Comparison of ENCODE assay signal across 11 mouse cellular contexts in the genomic region with DNA sequence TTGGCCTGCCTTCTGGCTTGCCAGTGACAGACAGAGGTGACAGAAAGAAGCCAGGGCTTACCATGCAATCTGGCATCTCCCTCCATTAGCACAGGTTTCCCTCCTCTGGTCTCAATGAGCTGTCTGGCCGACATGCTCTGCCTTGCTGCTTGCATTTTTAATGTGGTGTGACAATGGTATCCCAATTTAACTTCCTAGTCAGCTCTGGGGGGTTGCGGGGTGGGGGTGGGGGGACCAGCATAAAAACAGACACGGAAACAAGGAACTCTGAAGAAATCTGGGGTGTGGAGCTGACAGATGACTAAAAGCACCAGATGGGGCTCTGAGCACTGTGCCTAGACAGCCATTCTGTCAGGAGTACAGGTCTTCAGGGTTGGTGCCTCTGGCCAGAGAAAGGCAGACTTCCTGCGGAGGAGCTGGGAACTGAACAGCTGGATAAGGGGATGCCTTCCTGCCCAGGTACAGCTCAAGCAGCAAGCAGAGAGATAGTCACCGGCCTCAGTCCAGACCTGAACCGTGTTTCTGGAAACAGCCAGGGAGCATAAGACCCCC. TPM values are rescaled to one million over a fixed set of nuclear protein-coding genes. Genes with fewer than 3 reads are reported as not detected.
DNase-seq lines count a peak whose midpoint lies in the region; ATAC-seq lines count a peak whose summit lies in the region.
"Had no signal": no experiment of that assay in that cellular context is flagged by ENCODE, and none has a peak within 500 bp of the region (broad histone marks: within the 10 kb centered on the region; RNA-seq: fewer than 3 reads in every experiment).

No protein-coding gene starts in this region.

- no peak for ATAC-seq in heart, embryonic 14.5 days (ENCODE audit: insufficient number of reproducible peaks, insufficient read depth, low FRiP score, low read depth)
- ATAC-seq in neural tube, embryonic 11.5 days (ENCODE audit: insufficient read depth, low FRiP score, low TSS enrichment), result no peak
- no peak for ATAC-seq in neural tube, embryonic 15.5 days (ENCODE audit: low FRiP score)
- no peak for ATAC-seq in forebrain, embryonic 12.5 days (ENCODE audit: low FRiP score)
- no peak for ATAC-seq in midbrain, embryonic 15.5 days (replicated peaks)
- ATAC-seq in kidney, embryonic 16.5 days (ENCODE audit: low FRiP score, low TSS enrichment), result no peak
- ATAC-seq: CD4-positive, CD25-positive, alpha-beta regulatory T cell, adult 4 months had no signal

- no peak overlapping the region for H3K4me3 ChIP-seq in heart, embryonic 14.5 days (ENCODE audit: control insufficient read depth in 1 of 2, insufficient read depth in 1 of 2, low read depth in 1 of 2, low read length in 2 of 2)
- H3K4me3 ChIP-seq in neural tube, embryonic 11.5 days (ENCODE audit: low read depth, low read length), result no peak overlapping the region
- H3K4me3 ChIP-seq in neural tube, embryonic 15.5 days (replicated peaks), result no peak overlapping the region
- no peak overlapping the region for H3K4me3 ChIP-seq in forebrain, embryonic 12.5 days (replicated peaks)
- H3K4me3 ChIP-seq in midbrain, embryonic 15.5 days, result no peak overlapping the region
- H3K4me3 ChIP-seq in kidney, embryonic 16.5 days (ENCODE audit: low read length), result no peak overlapping the region

- peak overlapping the region; percentile 41; the same call in 1 of the 2 replicates for H3K9ac ChIP-seq in heart, embryonic 14.5 days (ENCODE audit: low read length)
- H3K9ac ChIP-seq in neural tube, embryonic 11.5 days (ENCODE audit: low read length), result no peak overlapping the region
- H3K9ac ChIP-seq in neural tube, embryonic 15.5 days (replicated peaks), result no peak overlapping the region
- no peak overlapping the region; the same call in 1 of the 2 replicates for H3K9ac ChIP-seq in forebrain, embryonic 12.5 days
- no peak overlapping the region for H3K9ac ChIP-seq in midbrain, embryonic 15.5 days
- no peak overlapping the region for H3K9ac ChIP-seq in kidney, embryonic 16.5 days (replicated peaks; ENCODE audit: low read length)

- WGBS in heart, embryonic 14.5 days, result 54% methylated on average over 6 of the region's 6 CpGs
- 49% methylated on average over 6 of the region's 6 CpGs for WGBS in neural tube, embryonic 11.5 days
- 34% methylated on average over 6 of the region's 6 CpGs for WGBS in neural tube, embryonic 15.5 days
- 38% methylated on average over 6 of the region's 6 CpGs for WGBS in forebrain, embryonic 12.5 days
- 25% methylated on average over 6 of the region's 6 CpGs for WGBS in midbrain, embryonic 15.5 days
- 78% methylated on average over 6 of the region's 6 CpGs for WGBS in kidney, embryonic 16.5 days

- peak overlapping the region; percentile 58 to 75 for H3K27ac ChIP-seq in heart, embryonic 14.5 days (replicated peaks in 1 of 2; ENCODE audit: control insufficient read depth in 1 of 2, insufficient read depth in 1 of 2, low read depth in 2 of 2, low read length in 2 of 2)
- H3K27ac ChIP-seq in neural tube, embryonic 11.5 days (ENCODE audit: low read depth, low read length), result peak overlapping the region; percentile 60
- no peak overlapping the region for H3K27ac ChIP-seq in neural tube, embryonic 15.5 days (replicated peaks)
- peak overlapping the region; percentile 66 for H3K27ac ChIP-seq in forebrain, embryonic 12.5 days
- peak overlapping the region; percentile 21; the same call in 1 of the 2 replicates for H3K27ac ChIP-seq in midbrain, embryonic 15.5 days
- H3K27ac ChIP-seq in kidney, embryonic 16.5 days (ENCODE audit: low read length), result no peak overlapping the region
- H3K27ac ChIP-seq: kidney, postnatal 0 days had no signal

- DNase-seq in heart, postnatal 10 days, result no peak
- peak; percentile 26 for DNase-seq in neural tube, embryonic 11.5 days (ENCODE audit: low spot score)
- DNase-seq in lung, postnatal 4 days, result no peak
- DNase-seq: cerebellum, adult 8-10 months had no signal

- H3K27me3 ChIP-seq in heart, embryonic 14.5 days (ENCODE audit: control insufficient read depth, insufficient read depth, low read length), result no peaks in the 10 kb centered on the region
- H3K27me3 ChIP-seq in neural tube, embryonic 11.5 days (ENCODE audit: control insufficient read depth, insufficient read depth, low read length), result no peaks in the 10 kb centered on the region
- H3K27me3 ChIP-seq in neural tube, embryonic 15.5 days (replicated peaks), result no peaks in the 10 kb centered on the region
- H3K27me3 ChIP-seq in forebrain, embryonic 12.5 days, result no peaks in the 10 kb centered on the region
- no peaks in the 10 kb centered on the region for H3K27me3 ChIP-seq in midbrain, embryonic 15.5 days (replicated peaks)
- H3K27me3 ChIP-seq in kidney, embryonic 16.5 days (ENCODE audit: insufficient read depth, low read length), result no peaks in the 10 kb centered on the region

- H3K4me2 ChIP-seq in heart, embryonic 14.5 days (ENCODE audit: low read length), result 0 out of 2 replicates have a peak overlapping the region, but pooled peaks have one; percentile 6
- H3K4me2 ChIP-seq in neural tube, embryonic 11.5 days (ENCODE audit: low read depth), result no peak overlapping the region
- H3K4me2 ChIP-seq in neural tube, embryonic 15.5 days, result no peak overlapping the region
- H3K4me2 ChIP-seq in forebrain, embryonic 12.5 days, result no peak overlapping the region
- H3K4me2 ChIP-seq in midbrain, embryonic 15.5 days, result no peak overlapping the region
- no peak overlapping the region for H3K4me2 ChIP-seq in kidney, embryonic 16.5 days (replicated peaks; ENCODE audit: low read depth, low read length)

- intact Hi-C loops in heart, postnatal 10 days (cut with DNase I), result loop anchor here (10.0 kb wide), 1 partner anchor 48 kb away; a partner anchor contains a TSS

- H3K36me3 ChIP-seq in heart, embryonic 14.5 days (ENCODE audit: control insufficient read depth, insufficient read depth, low read length), result peaks cover 51% of the 10 kb centered on the region
- H3K36me3 ChIP-seq in neural tube, embryonic 11.5 days (ENCODE audit: control insufficient read depth, insufficient read depth, low read length), result no peaks in the 10 kb centered on the region; the same call in 1 of the 2 replicates
- no peaks in the 10 kb centered on the region for H3K36me3 ChIP-seq in neural tube, embryonic 15.5 days
- 0 out of 2 replicates have a peak, but pooled peaks cover 10% of the 10 kb centered on the region for H3K36me3 ChIP-seq in forebrain, embryonic 12.5 days (replicated peaks)
- H3K36me3 ChIP-seq in midbrain, embryonic 15.5 days (replicated peaks), result no peaks in the 10 kb centered on the region; the same call in 1 of the 2 replicates
- peaks cover 14% of the 10 kb centered on the region for H3K36me3 ChIP-seq in kidney, embryonic 16.5 days (ENCODE audit: insufficient read depth, low read length)

- 0 out of 2 replicates have a peak, but pooled peaks cover 3% of the 10 kb centered on the region for H3K9me3 ChIP-seq in heart, embryonic 14.5 days (ENCODE audit: control insufficient read depth, low read length)
- H3K9me3 ChIP-seq in neural tube, embryonic 11.5 days (ENCODE audit: control insufficient read depth, low read length), result no peaks in the 10 kb centered on the region
- no peaks in the 10 kb centered on the region for H3K9me3 ChIP-seq in neural tube, embryonic 15.5 days (replicated peaks)
- H3K9me3 ChIP-seq in forebrain, embryonic 12.5 days, result no peaks in the 10 kb centered on the region
- H3K9me3 ChIP-seq in midbrain, embryonic 15.5 days, result no peaks in the 10 kb centered on the region
- no peaks in the 10 kb centered on the region for H3K9me3 ChIP-seq in kidney, embryonic 16.5 days (ENCODE audit: low read length)

- peaks cover 29 to 48% of the 10 kb centered on the region in 2 experiments for H3K4me1 ChIP-seq in heart, embryonic 14.5 days (ENCODE audit: control insufficient read depth in 2 of 2, insufficient read depth in 2 of 2, low read length in 2 of 2)
- peaks cover 13% of the 10 kb centered on the region for H3K4me1 ChIP-seq in neural tube, embryonic 11.5 days (ENCODE audit: control insufficient read depth, insufficient read depth, low read length)
- H3K4me1 ChIP-seq in neural tube, embryonic 15.5 days, result peaks cover 20% of the 10 kb centered on the region
- H3K4me1 ChIP-seq in forebrain, embryonic 12.5 days, result peaks cover 16% of the 10 kb centered on the region
- peaks cover 11% of the 10 kb centered on the region for H3K4me1 ChIP-seq in midbrain, embryonic 15.5 days
- H3K4me1 ChIP-seq in kidney, embryonic 16.5 days (ENCODE audit: insufficient read depth, low read length), result 0 out of 2 replicates have a peak, but pooled peaks cover 9% of the 10 kb centered on the region

RNA-seq across cellular contexts. Expression of a gene that starts 46.8 kb away (rescaled TPM):
- 22.8 and 23.5 TPM in 2 replicates for polyA plus RNA-seq in heart, embryonic 14.5 days (2014; fragmentation: Nextera tagmentation; extraction: Ambion mirVana)
- 10 to 100 TPM; 26.1 to 31.3 TPM for total RNA-seq in heart, postnatal 10 days (2021)
- 6.1 and 7.0 TPM in 2 replicates for polyA plus RNA-seq in neural tube, embryonic 11.5 days (2014; fragmentation: Nextera tagmentation; extraction: Ambion mirVana)
- 3.4 and 4.1 TPM in 2 replicates for polyA plus RNA-seq in neural tube, embryonic 15.5 days (2015; fragmentation: Nextera tagmentation; extraction: Ambion mirVana)
- 8.1 and 8.3 TPM in 2 replicates for polyA plus RNA-seq in forebrain, embryonic 12.5 days (2016; fragmentation: Nextera tagmentation; extraction: Ambion mirVana)
- 6.6 and 6.8 TPM in 2 replicates for polyA plus RNA-seq in midbrain, embryonic 15.5 days (2015; fragmentation: Nextera tagmentation; extraction: Ambion mirVana)
- polyA plus RNA-seq in kidney, embryonic 16.5 days (2015; fragmentation: Nextera tagmentation; extraction: Ambion mirVana), result 11.6 and 13.2 TPM in 2 replicates

Comparison
In these comparisons a context has a peak if more than half of its experiments do, and no peak if none do; other contexts are left out.
1. H3K27ac ChIP-seq: peak in heart, embryonic 14.5 days (2 of 2), neural tube, embryonic 11.5 days (single experiment), forebrain, embryonic 12.5 days (single experiment) and midbrain, embryonic 15.5 days (single experiment); none in neural tube, embryonic 15.5 days (single experiment) and kidney, embryonic 16.5 days (single experiment).